Mouse (Mus musculus) heart, adult 2 months (tissue): ENCODE measurements around the gene Swi5.

Source experiments
- CTCF ChIP-seq: fragments of 200-600 bp; IDR thresholded peaks from 2 replicates; pipeline ENCODE4 v1.8.1; 2022; ENCODE audit warnings: antibody characterized with exemption, mild to moderate bottlenecking, moderate library complexity
- EP300 ChIP-seq: fragments of 200-500 bp; IDR thresholded peaks from 2 replicates; pipeline ENCODE4 v1.6.1; 2011; ENCODE audit warnings: low read depth, low read length, control low read depth; ENCODE audit not compliant: insufficient read depth
- POLR2A ChIP-seq: fragments of 200-500 bp; IDR thresholded peaks from 2 replicates; pipeline ENCODE4 v1.6.1; 2011; ENCODE audit warnings: mild to moderate bottlenecking, low read depth, low read length, control low read depth; ENCODE audit not compliant: insufficient read depth

DNA sequence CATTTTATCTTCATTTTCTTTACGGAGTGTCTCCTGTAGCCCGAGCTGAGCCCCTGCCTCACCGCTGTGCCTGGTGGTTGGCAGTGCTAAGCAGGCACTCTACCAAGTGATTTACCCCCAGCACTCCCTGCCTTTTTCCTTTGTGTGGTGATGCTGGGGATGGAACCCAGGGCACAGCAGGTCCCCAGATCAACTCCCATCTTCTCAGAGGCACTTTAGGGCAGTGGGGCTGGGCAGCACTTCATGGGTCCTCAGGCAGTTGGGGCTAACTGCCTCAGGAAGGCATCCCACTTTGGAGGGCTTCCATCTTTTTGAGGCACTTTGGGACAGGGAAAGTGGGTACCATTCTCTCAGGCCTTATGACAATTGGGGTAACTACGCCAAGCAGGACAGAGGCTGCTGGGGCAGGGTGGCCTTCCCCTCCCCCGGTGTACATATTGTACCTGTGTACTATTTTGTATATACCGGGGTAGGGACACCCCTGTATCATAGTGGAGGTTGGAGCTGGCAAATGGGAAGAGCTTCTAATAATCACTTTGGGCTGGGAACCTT, 19.4 kb upstream of the Swi5 start:
- TF ChIP-seq EP300 (no peak), POLR2A (no peak), CTCF (no peak)
